Mouse (Mus musculus) inflammation-experienced regulatory T-cells (primary cell): Measurements from ENCODE around the gene Coa7. TPM values are rescaled to one million over a fixed set of nuclear protein-coding genes. Genes with fewer than 3 reads are reported as not detected.

Source experiments
- polyA plus RNA-seq, 2 experiments: library from polyadenylated mRNA; unstranded; fragments of 100-300 nt; shearing (Covaris generic); gene quantifications; one replicate each; pipeline ENCODE4 v1.2.1; 2017

Coa7 gene
- polyA plus RNA-seq: 10 to 100 TPM; 20.1 to 24.8 TPM

DNA sequence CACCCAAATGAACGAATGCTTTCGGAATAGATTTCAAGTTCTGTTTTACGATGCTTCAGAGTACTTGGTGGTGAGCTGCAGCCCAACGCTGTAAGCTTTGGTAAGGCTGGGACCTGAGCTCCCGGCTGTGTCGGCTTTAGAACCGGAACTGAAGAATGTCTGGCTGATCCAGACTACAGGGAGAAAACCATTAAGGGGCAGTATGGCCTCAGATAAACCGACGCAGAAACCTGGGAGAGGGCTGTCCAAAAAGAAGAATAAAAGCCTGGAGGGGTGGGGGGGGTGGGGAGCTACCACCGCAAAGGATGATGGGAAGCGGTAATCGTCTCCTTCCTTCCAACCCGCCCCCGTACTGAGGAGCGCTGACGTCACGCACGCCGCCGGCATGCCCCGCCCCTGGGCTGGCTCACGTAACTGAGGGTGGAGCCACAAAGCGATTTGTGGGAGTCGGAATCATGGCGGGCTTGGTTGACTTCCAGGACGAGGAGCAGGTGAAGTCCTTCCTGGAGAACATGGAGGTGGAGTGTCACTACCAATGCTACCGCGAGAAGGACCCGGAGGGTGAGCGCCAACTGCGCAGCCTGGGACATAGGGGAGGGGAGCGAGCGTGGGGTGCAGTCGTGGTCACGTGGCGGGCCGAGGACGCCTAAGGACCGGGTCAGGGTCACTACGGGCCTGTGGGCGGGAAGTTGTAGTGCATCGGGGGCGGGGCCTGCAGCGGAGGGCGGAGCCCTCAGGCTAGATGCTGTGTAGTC is at the start of gene Coa7:
Coa7 (plus strand) TSS at position 411 of the 755 bp plus-strand sequence.

DNA sequence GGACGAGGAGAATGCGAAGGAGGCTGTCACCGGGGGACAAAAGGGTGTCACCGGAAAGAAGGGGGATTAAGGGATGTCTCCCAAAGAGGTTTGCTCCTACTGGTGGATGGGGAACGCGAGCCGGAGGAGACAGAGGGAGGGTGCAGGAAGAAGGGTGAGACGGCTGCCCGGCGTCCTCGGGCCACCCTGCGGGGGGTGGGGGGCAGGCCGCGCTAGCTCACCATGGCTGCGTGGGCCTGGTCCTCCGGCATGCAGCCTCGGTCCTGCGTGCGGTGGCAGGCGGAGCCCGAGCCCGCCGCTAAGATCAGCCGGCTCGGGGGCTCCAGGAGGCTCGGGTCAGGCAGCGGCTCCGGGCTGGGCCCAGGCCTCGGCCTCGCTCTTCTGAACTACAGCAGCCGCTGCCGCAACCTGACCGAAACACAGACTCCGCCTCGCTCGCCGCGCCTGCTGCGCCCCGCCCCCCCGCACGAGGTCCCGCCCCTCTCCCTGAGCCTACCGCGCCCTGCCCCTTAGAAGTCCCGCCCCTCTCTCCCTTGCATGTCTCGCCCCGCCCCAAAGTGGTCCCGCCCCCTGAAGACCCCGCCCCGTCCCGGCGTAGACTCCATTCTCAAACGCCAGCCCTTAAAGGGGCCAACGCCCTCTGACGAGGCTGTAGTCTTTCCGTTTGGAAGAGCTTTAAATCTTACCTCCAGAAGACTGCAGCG is 27.1 kb upstream of the Coa7 start, which contains the start of gene Zyg11b:
Zyg11b (minus strand) TSS at position 427 of the 704 bp plus-strand sequence.

DNA sequence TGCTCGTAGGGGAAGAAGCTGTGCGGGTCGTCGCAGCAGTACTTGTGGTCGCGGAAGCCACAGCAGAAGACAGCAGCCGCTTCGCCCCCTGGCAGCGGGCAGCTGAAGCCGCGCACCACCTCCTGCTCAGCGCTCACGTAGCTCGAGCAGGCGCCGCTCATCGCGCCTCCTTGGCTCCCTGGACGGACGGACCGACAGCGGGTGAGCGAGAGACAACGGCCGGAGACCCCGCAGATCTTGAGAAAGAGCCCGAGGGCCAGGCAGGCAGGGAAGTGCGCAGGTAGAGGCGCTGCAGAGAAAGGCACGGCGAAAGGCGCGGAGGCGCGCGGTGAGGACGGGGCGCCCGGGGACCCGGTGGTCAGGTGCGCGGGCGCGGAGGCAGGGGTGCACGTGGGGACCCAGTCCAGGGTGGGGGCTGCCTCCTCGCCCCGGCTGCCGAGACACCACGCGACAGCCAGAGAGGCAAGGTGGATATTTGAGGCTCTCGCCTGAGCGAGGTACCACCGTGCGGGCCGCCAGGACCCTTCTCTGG is 55.3 kb downstream of the Coa7 start, which contains the start of gene Shisal2a:
Shisal2a (minus strand) TSS at position 167 of the 532 bp plus-strand sequence.

Other genes starting within 250 kb of the Coa7 start
- gene Podn, start 231.7 kb upstream of the Coa7 start, polyA plus RNA-seq: under 1 TPM in 1 of 2 experiments, not detected in 1; 0.94 TPM
- gene Scp2, start 183.1 kb upstream of the Coa7 start, polyA plus RNA-seq: 100 to 1,000 TPM; 291 to 308 TPM
- gene Echdc2, start 162.7 kb upstream of the Coa7 start, polyA plus RNA-seq: 1 to 10 TPM; 4.5 to 9.0 TPM
- not detected for gene Zyg11a, start 110.1 kb upstream of the Coa7 start, polyA plus RNA-seq
- 10 to 100 TPM; 19.4 to 19.5 TPM for gene Zyg11b, start 27.0 kb upstream of the Coa7 start, polyA plus RNA-seq
- 1 to 10 TPM in 1 of 2 experiments, not detected in 1; 1.8 TPM for gene Shisal2a, start 55.2 kb downstream of the Coa7 start, polyA plus RNA-seq
- 1 to 10 TPM; 2.7 to 3.4 TPM for gene Gpx7, start 78.8 kb downstream of the Coa7 start, polyA plus RNA-seq
- 10 to 100 TPM; 62.1 to 97.6 TPM for gene Tut4, start 131.3 kb downstream of the Coa7 start, polyA plus RNA-seq